Mouse (Mus musculus) midbrain, postnatal 0 days (tissue): ENCODE results near the gene Amz2. TPM values are rescaled to one million over a fixed set of nuclear protein-coding genes. Genes with fewer than 3 reads are reported as not detected.

ENCODE experiments used
- ATAC-seq: fragments of 200-750 bp; cut with Nextera tagmentation; 2 replicates; pipeline ENCODE4 v1.8.0; 2017; ENCODE audit warnings: moderate number of reproducible peaks, mild to moderate bottlenecking, moderate TSS enrichment, moderate library complexity; ENCODE audit not compliant: low FRiP score
- DNase-seq: peaks from one replicate; pipeline ENCODE4 v3.0.0-alpha.2; 2015; ENCODE audit warnings: low spot score
- H3K27ac ChIP-seq: fragments of 300-500 bp; sonication (generic); 2 replicates; pipeline ENCODE4 v1.5.1; 2014; ENCODE audit warnings: low read depth, mild to moderate bottlenecking, low read length, mixed read lengths
- H3K27me3 ChIP-seq: fragments of 300-500 bp; sonication (generic); 2 replicates; pipeline ENCODE4 v1.6.1; 2014; ENCODE audit warnings: low read length, control low read depth, mixed read lengths; ENCODE audit not compliant: insufficient read depth
- H3K36me3 ChIP-seq: fragments of 300-500 bp; sonication (generic); 2 replicates; pipeline ENCODE4 v1.6.1; 2014; ENCODE audit warnings: low read length, control low read depth, mixed read lengths; ENCODE audit not compliant: insufficient read depth
- H3K4me1 ChIP-seq: fragments of 300-500 bp; sonication (generic); 2 replicates; pipeline ENCODE4 v1.6.1; 2014; ENCODE audit warnings: mild to moderate bottlenecking, control low read depth, antibody characterized with exemption, low read length, mixed read lengths; ENCODE audit not compliant: insufficient read depth
- H3K4me2 ChIP-seq: fragments of 300-500 bp; sonication (generic); 2 replicates; pipeline ENCODE4 v1.6.1; 2014; ENCODE audit warnings: low read depth, mild to moderate bottlenecking, low read length, mixed read lengths; ENCODE audit not compliant: poor library complexity, severe bottlenecking
- H3K4me3 ChIP-seq: fragments of 300-500 bp; sonication (generic); 2 replicates; pipeline ENCODE4 v1.5.1; 2014; ENCODE audit warnings: low read depth, mild to moderate bottlenecking, low read length, moderate library complexity
- H3K9ac ChIP-seq: fragments of 300-500 bp; sonication (generic); replicated peaks from 2 replicates; pipeline ENCODE4 v1.6.1; 2014; ENCODE audit warnings: mild to moderate bottlenecking, low read length, moderate library complexity, mixed read lengths; ENCODE audit not compliant: poor library complexity, severe bottlenecking
- H3K9me3 ChIP-seq: fragments of 300-500 bp; sonication (generic); 2 replicates; pipeline ENCODE4 v1.6.1; 2016; ENCODE audit warnings: low read length, control low read depth
- CTCF ChIP-seq: IDR thresholded peaks from 2 replicates; pipeline ENCODE4 v1.5.1; 2016; ENCODE audit warnings: antibody characterized with exemption, mild to moderate bottlenecking
- WGBS: fragments of 180-500 bp; shearing (Covaris S2); extraction: QIAGEN DNeasy Blood & Tissue Kit; methylation state at CpG from one replicate; pipeline ENCODE4 v1.1.7; 2014; 5-methylcytosine and 5-hydroxymethylcytosine counted together
- polyA plus RNA-seq: library from polyadenylated mRNA; unstranded; fragments of >200 nt; fragmentation: Nextera tagmentation; extraction: Ambion mirVana; gene quantifications from 2 replicates; pipeline ENCODE4 v1.2.1, GENCODE M21; 2015
- total RNA-seq: library from RNA; depleted of rRNA; stranded (reverse); fragments of >200 nt; gene quantifications from 2 replicates; pipeline ENCODE4 v1.2.3, GENCODE M21; 2014

Amz2 gene
- total and polyA plus RNA-seq, 2 experiments from 2014 or later = 40.1 to 156 TPM

GRCm38 (mm10) chr11:109440641-109441040 is 14.9 kb downstream of the Amz2 start:
- Histone ChIP-seq H3K9me3 (no peaks in the 10 kb centered on the region), H3K4me2 (peak overlapping the region; percentile 74), H3K27ac (no peak overlapping the region), H3K4me3 (peak overlapping the region; percentile 41; the same call in 1 of the 2 replicates), H3K36me3 (peaks cover 23% of the 10 kb centered on the region), H3K4me1 (0 out of 2 replicates have a peak, but pooled peaks cover 2% of the 10 kb centered on the region), H3K27me3 (no peaks in the 10 kb centered on the region), H3K9ac (no peak overlapping the region)
- TF ChIP-seq CTCF = no peak
- DNase-seq = no peak
- no peak for ATAC-seq
- 68% methylated on average over 4 of the region's 4 CpGs for WGBS

GRCm38 (mm10) chr11:109441119-109441518 is 15.4 kb downstream of the Amz2 start:
- H3K9ac ChIP-seq = no peak overlapping the region
- no peak overlapping the region for H3K27ac ChIP-seq
- no peaks in the 10 kb centered on the region for H3K9me3 ChIP-seq
- peak; percentile 72 for TF ChIP-seq CTCF
- 0 out of 2 replicates have a peak, but pooled peaks cover 2% of the 10 kb centered on the region for H3K4me1 ChIP-seq
- peaks cover 18% of the 10 kb centered on the region for H3K36me3 ChIP-seq
- no peaks in the 10 kb centered on the region for H3K27me3 ChIP-seq
- ATAC-seq = no peak
- DNase-seq = peak; percentile 46
- H3K4me2 ChIP-seq = no peak overlapping the region
- 57% methylated on average over 3 of the region's 3 CpGs for WGBS
- H3K4me3 ChIP-seq = no peak overlapping the region

- TF ChIP-seq CTCF = no peak
- ATAC-seq (no peak), DNase-seq (no peak)
- 0 out of 2 replicates have a peak, but pooled peaks cover 7% of the 10 kb centered on the region for H3K36me3 ChIP-seq
- H3K4me1 ChIP-seq = 0 out of 2 replicates have a peak, but pooled peaks cover 2% of the 10 kb centered on the region
- no peak overlapping the region for H3K9ac ChIP-seq
- no peak overlapping the region for H3K27ac ChIP-seq
- no peak overlapping the region for H3K4me2 ChIP-seq
- H3K9me3 ChIP-seq = no peaks in the 10 kb centered on the region
- WGBS = 66% methylated on average over 5 of the region's 5 CpGs
- H3K27me3 ChIP-seq = no peaks in the 10 kb centered on the region
- no peak overlapping the region for H3K4me3 ChIP-seq
Measured at GRCm38 (mm10) chr11:109442166-109442730, 16.5 kb downstream of the Amz2 start.

- Histone ChIP-seq H3K27ac (no peak overlapping the region), H3K36me3 (no peaks in the 10 kb centered on the region), H3K4me3 (no peak overlapping the region), H3K4me1 (0 out of 2 replicates have a peak, but pooled peaks cover 2% of the 10 kb centered on the region), H3K4me2 (no peak overlapping the region), H3K9ac (no peak overlapping the region), H3K27me3 (no peaks in the 10 kb centered on the region), H3K9me3 (no peaks in the 10 kb centered on the region)
- DNase-seq (no peak), ATAC-seq (no peak)
- 92% methylated on average over 8 of the region's 8 CpGs for WGBS
- peak; percentile 20; the same call in 1 of the 2 replicates for TF ChIP-seq CTCF
Measured at GRCm38 (mm10) chr11:109443468-109444263, 17.9 kb downstream of the Amz2 start.

GRCm38 (mm10) chr11:109444600-109444999 is 18.9 kb downstream of the Amz2 start:
- 45% methylated on average over 7 of the region's 7 CpGs for WGBS
- no peaks in the 10 kb centered on the region for H3K27me3 ChIP-seq
- no peak overlapping the region for H3K4me2 ChIP-seq
- ATAC-seq (no peak), DNase-seq (no peak)
- H3K36me3 ChIP-seq = no peaks in the 10 kb centered on the region
- 0 out of 2 replicates have a peak, but pooled peaks cover under 1% of the 10 kb centered on the region for H3K4me1 ChIP-seq
- no peak overlapping the region for H3K4me3 ChIP-seq
- H3K9ac ChIP-seq = no peak overlapping the region
- peak; percentile 56 for TF ChIP-seq CTCF
- H3K27ac ChIP-seq = no peak overlapping the region
- no peaks in the 10 kb centered on the region for H3K9me3 ChIP-seq
